Mouse (Mus musculus): ENCODE results near the gene Slc22a23.

The Slc22a23 gene

GRCm38 (mm10) chr13:34271665-34272064 lies 73.3 kb downstream of the Slc22a23 start:
- no peak for DNase-seq (ENCODE audit: low read depth in 2 of 2, low spot score in 2 of 2)

DNA sequence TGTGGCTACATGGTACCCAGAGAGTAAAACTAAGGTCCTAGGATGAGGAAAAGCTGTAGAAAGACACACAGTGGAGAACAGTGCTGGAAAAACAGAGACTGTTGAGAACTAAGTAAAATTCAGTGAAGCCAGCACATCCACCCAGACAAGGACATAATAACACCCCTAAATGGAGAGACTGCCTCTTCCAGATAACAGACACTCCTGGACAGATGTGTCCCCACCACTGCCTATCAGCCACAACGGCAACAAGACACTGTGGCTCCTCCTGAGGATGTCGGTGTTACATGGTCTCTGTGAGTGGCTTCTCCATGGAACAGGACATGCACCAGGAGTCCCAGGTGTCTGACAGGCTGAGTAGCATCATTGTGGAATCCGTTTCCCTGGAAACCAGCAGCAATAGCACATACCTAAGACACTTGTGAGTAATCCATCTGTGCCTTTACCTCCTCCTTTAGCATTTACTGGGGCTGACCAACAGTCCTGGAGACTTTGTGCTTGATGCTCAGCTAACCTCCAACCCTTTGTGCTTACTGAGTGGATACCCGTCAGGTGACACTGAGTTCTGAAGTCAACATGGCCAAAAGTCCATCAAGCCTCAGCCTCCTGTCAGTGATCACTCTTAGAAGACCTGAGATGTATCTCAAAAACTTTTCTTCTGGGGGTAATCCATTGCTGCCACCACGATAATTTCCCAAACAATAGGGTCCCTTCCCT lies 73.9 kb downstream of the Slc22a23 start:
- no peak for DNase-seq (ENCODE audit: low read depth in 2 of 2, low spot score in 2 of 2)

DNA sequence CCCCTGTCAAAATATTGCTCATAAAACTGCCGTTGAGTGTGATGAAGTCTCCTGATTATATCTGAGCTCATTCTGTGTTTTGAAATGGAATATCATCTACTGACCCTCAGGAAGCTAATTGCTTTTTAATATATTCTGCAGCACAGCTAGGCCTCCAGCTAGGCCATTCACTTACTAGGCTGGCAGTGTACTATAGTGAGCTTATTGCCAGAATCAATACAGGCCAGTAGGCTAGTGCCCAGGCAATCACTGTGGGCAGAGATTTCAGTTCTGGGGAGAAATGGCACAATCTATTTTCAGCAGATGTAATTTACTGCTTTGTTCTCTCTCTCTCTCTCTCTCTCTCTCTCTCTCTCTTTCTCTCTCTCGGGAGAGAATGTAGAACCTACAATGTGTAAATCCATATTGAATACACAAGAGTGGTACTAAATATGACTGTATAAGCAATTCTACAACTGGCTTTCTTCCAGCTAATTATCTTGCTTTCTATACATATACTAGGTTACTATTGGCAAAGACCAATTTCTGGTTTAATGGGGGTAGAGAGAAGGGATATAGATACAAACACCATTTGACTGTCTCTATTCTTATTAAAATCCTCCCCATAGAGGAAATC lies 75.5 kb downstream of the Slc22a23 start:
- no peak for DNase-seq (ENCODE audit: low read depth in 2 of 2, low spot score in 2 of 2)

GRCm38 (mm10) chr13:34266942-34267660 lies 77.9 kb downstream of the Slc22a23 start:
- no peak for DNase-seq (ENCODE audit: low read depth in 2 of 2, low spot score in 2 of 2)

GRCm38 (mm10) chr13:34266067-34266466 lies 78.9 kb downstream of the Slc22a23 start:
- no peak for DNase-seq (ENCODE audit: low read depth in 2 of 2, low spot score in 2 of 2)

DNA sequence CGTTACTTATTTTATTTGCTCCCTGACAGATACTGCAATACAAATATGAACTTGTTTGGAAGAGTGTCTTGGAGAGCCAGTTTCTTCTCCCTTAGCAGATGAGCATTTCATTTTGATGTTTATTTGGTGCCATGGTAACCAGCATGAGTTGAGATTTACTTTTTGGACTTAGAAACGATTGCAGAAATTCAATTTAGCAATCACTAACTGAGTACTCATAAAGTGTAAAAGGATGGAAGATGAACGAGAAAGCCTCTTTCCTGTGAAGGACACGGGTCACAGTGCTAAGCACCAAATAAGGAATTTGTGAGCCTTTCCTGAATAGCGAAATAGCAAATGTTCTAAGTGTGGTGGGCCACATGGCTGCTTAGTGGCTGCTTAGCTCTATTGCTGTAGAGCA lies 79.4 kb downstream of the Slc22a23 start:
- no peak for DNase-seq (ENCODE audit: low read depth in 2 of 2, low spot score in 2 of 2)

GRCm38 (mm10) chr13:34265022-34265565 lies 79.9 kb downstream of the Slc22a23 start:
- DNase-seq (ENCODE audit: low read depth in 2 of 2, low spot score in 2 of 2) = no peak

DNA sequence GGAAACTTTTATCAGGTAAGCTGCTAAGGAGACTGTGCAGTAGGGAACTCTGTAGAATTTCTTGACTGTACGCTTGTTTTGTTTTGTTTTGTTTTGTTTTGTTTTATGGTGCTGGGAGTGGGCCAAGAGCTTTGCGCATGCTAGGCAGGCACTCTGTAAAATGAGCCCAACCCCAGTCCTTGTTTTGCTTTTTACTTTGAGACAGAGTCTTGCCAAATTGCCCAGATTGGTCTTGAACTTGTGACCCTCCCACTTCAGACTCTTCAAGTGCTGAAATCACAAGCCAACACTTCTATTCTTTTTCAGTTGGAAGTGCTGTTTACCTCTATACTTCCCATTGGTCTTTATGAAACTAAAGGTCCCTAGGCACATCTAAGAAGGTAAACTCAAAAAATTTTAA lies 80.5 kb downstream of the Slc22a23 start:
- DNase-seq (ENCODE audit: low read depth in 2 of 2, low spot score in 2 of 2) = no peak

DNA sequence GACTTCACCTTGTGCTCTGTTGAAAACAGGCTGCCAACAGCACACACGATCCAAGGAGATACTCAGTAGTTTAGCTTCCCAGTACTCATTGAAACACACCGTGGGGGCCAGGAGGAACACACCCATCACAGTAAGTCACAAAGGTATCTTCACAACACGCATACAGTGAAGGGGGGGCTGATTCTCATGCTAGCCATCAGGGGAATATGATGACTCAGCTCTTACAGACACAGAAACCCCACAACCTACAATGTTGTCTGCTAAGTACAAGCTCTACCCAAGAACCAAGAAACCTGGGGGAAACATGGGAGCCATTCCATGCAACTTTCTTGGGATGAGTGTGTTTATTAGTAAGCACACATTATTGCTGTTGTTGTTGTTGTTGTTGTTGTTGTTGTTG lies 86.2 kb downstream of the Slc22a23 start:
- DNase-seq (ENCODE audit: low read depth in 2 of 2, low spot score in 2 of 2) = no peak

DNA sequence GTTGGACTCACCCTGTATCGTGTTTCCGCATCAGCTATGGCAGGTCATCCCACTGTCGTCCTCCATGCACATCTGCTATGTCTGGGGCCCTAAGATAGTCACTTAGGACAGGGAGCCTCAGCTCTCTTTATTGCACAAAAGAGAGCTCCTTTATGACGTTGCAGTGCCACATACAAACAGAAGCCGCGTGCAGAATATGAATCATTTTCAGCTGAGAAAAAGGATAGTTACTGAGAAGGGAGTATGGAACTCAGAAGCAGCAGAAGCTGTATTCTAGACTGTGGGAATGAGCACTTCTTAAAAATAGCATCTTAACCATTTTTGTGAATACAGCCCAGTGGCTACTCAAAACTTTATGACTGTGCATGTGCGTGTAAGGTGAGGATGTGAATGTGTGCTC lies 87.8 kb downstream of the Slc22a23 start:
- DNase-seq (ENCODE audit: low read depth in 2 of 2, low spot score in 2 of 2) = no peak

DNA sequence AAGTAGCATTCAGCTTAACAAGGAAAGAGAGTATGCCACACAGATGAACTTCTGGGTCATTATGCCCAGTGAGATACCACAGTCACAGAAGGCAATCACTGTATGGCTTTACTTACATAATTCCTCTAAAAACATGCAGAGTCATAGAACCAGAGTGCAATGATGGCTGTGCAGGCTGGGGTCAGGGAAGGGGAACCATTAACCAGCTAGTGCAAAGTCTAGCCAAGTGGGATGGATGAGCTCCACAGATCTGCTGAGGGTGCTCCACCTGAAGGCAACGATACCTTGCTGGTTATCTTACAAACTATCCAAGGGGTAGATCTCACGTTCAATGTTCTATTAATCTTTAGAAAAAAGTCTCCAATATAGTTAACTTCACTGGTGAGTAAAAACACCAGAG lies 88.3 kb downstream of the Slc22a23 start:
- DNase-seq (ENCODE audit: low read depth in 2 of 2, low spot score in 2 of 2) = no peak

- DNase-seq (ENCODE audit: low read depth in 2 of 2, low spot score in 2 of 2) = no peak
Observed at GRCm38 (mm10) chr13:34255297-34255696, 89.7 kb downstream of the Slc22a23 start.

DNA sequence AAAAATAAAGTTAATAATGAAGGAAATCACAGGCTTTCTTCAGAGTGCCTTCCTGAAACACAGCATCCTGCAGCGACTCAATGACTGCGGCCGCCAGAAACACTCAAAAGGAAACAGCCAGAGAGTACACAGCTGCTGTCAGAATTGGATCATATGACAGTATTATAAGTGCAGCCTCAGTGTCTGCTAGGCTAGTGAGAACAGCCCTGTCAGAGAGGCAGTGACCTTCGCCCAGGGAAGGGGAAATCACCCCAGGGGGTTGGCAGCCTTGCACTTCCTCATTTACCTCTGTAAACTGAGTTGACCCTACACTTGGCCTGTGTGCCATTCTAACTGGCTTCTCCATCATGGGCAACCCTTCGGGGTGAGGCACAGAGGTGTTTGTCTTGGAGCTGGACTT lies 90.3 kb downstream of the Slc22a23 start:
- DNase-seq (ENCODE audit: low read depth in 2 of 2, low spot score in 2 of 2) = no peak

DNA sequence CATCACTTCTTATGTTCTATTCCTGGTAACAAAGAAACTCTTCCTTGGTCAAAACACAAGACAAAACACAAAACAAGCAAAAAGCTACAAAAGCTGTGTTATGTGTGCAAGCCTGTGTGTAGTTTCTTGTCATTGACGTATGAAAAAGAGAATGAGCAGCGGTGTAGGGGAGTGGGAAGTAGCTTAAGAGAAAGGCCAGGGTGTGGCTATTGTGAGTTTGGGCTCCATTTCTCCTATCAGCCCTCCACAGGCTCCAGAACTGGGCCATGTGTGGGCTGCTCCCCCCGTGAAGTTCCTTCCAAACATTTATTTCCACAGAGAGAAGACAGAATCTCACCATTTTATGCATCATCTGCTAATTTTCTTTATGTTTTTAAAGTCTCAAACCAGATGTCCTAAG lies 91.2 kb downstream of the Slc22a23 start:
- no peak for DNase-seq (ENCODE audit: low read depth in 2 of 2, low spot score in 2 of 2)

DNA sequence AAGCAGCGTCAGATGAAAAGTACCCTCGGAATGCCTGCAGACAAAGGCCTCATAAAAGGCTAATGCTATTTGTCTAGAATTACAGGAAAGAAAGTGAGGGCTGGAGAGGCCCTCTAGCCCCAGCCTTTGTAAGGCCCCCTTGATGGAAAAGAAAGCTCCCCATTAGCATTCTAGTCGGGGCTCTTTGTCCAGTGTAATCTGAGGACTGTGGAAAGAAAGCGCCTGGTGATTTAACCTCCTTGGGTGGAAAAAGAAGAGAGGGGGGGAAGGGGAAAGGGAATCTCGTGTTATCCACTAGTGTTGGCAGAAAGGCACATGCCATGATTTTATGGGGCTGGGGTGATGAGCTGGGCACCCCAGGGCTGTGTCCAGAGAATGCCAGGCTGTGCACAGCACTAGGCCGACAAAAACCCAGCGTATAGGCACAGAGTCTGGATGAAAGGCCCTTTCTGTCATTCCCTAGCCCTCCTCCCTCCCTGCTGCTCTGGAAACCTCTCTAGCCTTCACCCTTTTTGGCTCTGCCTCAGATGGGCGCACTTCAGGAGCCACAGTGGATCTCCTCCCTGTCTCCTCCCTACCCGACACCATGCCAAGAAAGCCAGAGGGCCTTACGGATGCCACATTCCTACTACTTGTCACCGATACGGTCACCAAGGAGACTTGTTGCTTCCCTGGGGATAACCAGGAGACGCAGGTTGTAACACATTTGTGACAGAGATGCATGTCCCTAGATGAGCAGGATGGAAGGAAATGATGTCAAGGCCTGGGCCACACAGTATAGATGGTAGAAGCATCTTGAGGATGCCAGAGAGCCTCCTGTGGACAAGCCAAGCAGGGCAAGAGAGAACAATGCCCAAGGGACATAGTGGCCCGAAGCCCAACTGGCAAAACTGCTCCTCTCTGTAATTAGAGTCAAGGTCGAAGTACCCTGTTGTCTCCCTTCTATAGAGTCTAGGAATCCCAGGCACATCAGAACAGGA lies 95.8 kb downstream of the Slc22a23 start:
- DNase-seq (ENCODE audit: low read depth in 2 of 2, low spot score in 2 of 2) = no peak

GRCm38 (mm10) chr13:34248107-34248506 lies 96.9 kb downstream of the Slc22a23 start:
- DNase-seq (ENCODE audit: low read depth in 2 of 2, low spot score in 2 of 2) = no peak

DNA sequence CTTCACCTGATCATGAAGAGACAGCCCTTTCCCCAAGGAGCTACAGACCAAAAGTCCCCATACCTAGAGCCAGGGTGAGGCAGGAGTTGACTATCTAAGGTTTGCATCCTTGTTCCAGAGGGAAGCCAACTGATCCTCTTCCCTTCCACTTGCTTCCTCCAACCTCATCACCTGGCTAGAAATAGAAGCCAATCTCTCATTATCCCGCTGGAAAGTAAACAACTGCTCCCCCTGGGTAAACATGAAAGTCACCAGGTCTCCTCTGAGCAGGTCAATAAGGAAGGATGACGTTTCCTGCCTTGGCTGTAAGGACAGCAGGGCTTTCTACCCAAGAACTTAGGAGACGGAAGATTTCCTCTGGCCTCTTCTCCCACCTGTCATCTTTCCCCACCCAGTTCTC lies 98.2 kb downstream of the Slc22a23 start:
- DNase-seq (ENCODE audit: low read depth in 2 of 2, low spot score in 2 of 2) = no peak

- no peak for DNase-seq (ENCODE audit: low read depth in 2 of 2, low spot score in 2 of 2)
Observed at GRCm38 (mm10) chr13:34245216-34245615, 99.8 kb downstream of the Slc22a23 start.

DNA sequence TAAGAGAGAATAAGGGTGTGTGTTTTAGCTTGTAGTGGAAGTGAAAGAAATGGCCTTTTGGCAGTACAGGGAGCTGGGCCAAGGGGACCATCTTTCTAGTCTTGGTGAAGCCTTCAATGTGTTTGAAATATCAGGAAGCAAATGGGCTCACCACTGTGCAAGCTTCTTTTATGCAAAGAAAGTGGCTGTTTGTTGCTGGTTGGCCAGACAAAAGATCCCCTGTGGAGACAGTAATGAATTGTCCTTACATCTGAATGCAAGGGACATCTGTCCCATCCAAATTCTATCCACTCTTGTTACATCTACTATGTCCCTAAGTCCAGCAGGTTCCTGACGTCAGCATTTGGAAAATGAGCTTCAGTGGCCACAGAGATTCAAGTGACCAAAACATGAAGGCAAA lies 100.8 kb downstream of the Slc22a23 start:
- no peak for DNase-seq (ENCODE audit: low read depth in 2 of 2, low spot score in 2 of 2)

DNA sequence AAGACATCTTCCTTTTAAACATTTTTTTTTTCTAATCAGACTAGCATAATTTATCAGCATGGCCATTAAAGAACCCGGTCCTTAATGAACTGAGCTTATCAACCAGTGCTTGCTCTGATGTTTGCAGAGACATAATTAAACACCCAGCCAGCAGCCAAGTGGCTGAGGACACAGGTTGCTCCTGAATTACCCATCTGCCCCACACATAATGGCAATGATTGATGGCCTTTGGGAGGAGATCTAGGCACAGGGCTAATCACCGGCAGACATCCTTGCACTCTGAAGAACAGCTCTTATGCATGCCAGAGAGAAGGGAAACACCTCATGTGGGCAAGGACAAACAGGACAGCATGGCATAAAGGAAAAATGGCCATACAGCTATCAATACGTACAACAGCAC lies 102.8 kb downstream of the Slc22a23 start:
- DNase-seq (ENCODE audit: low read depth in 2 of 2, low spot score in 2 of 2) = no peak

- no peak for DNase-seq (ENCODE audit: low read depth in 2 of 2, low spot score in 2 of 2)
Observed at GRCm38 (mm10) chr13:34240087-34240428, 104.9 kb downstream of the Slc22a23 start.
